Mouse (Mus musculus) E14TG2a.4 (cell line): ENCODE measurements around the gene Tiam1.

Experiments used
- H3K27me3 ChIP-seq: 2 replicates; pipeline ENCODE4 v1.6.1; 2014; ENCODE audit warnings: low read length, control low read depth; ENCODE audit not compliant: insufficient read depth
- H3K36me3 ChIP-seq: 2 replicates; pipeline ENCODE4 v1.6.1; 2014; ENCODE audit warnings: low read length, control low read depth; ENCODE audit not compliant: insufficient read depth
- H3K4me1 ChIP-seq: replicated peaks from 2 replicates; pipeline ENCODE4 v1.6.1; 2014; ENCODE audit warnings: low read depth, low read length, control low read depth
- H3K4me3 ChIP-seq: replicated peaks from 2 replicates; pipeline ENCODE4 v1.5.1; 2014; ENCODE audit warnings: mild to moderate bottlenecking, low read length
- H3K9me3 ChIP-seq: 2 replicates; pipeline ENCODE4 v1.6.1; 2014; ENCODE audit warnings: low read length, control low read depth
- CTCF ChIP-seq: conservative IDR thresholded peaks from 2 replicates; pipeline ENCODE4 v1.5.1; 2014; ENCODE audit warnings: low read length
- NANOG ChIP-seq: IDR thresholded peaks from 2 replicates; pipeline ENCODE4 v1.6.1; 2014; ENCODE audit warnings: borderline replicate concordance, low read length, mixed read lengths
- POU5F1 ChIP-seq: IDR thresholded peaks from 2 replicates; pipeline ENCODE4 v1.6.1; 2014; ENCODE audit warnings: low read length, borderline replicate concordance

Gene Tiam1

DNA sequence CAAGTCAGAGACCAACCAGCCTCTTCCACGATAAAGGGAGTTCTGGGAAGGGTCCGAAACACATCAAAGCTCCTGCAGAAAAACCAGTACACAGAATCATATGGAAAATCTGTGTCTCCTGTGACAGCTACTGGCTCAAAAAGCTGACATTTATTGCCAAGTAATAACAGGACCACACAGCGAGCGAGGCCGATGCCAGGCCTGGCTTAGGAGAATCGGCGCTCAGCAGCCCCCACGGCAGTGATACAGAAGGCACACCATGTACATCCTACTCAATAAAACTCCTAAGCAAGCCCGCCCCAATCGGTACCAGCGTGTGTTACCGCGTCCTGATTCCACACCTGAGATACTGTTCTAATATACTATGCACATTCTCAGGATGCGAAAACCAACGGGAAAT, 226.2 kb downstream of the Tiam1 start:
- Histone ChIP-seq H3K36me3 (no peaks in the 10 kb centered on the region), H3K4me3 (peak overlapping the region; percentile 10; the same call in 1 of the 2 replicates), H3K9me3 (no peaks in the 10 kb centered on the region), H3K4me1 (peaks cover 63% of the 10 kb centered on the region), H3K27me3 (peaks cover 31% of the 10 kb centered on the region)
- TF ChIP-seq POU5F1 (no peak), CTCF (no peak), NANOG (no peak)

DNA sequence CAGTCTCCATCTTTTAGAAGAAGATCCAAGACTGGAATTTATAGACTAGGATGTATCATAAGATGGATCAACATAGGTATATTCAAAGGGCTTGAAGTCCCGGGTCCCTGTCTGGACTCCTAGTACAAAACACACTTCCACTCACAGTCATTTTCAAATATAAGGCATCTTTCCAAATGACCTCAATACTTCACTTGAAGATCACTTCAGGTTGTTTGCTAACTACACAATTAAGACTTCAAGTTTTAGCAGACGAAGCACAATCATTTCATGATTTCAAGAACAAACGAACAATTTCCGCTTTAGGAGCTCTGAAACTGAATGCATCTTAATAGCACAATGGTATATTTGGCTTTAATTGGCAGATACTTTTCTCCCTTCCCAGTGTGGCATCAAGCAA, 228.6 kb downstream of the Tiam1 start:
- no peak overlapping the region for H3K4me3 ChIP-seq
- H3K27me3 ChIP-seq, result peaks cover 13% of the 10 kb centered on the region
- TF ChIP-seq CTCF (no peak), POU5F1 (no peak), NANOG (no peak)
- no peaks in the 10 kb centered on the region for H3K36me3 ChIP-seq
- H3K4me1 ChIP-seq, result peaks cover 45% of the 10 kb centered on the region
- no peaks in the 10 kb centered on the region for H3K9me3 ChIP-seq

DNA sequence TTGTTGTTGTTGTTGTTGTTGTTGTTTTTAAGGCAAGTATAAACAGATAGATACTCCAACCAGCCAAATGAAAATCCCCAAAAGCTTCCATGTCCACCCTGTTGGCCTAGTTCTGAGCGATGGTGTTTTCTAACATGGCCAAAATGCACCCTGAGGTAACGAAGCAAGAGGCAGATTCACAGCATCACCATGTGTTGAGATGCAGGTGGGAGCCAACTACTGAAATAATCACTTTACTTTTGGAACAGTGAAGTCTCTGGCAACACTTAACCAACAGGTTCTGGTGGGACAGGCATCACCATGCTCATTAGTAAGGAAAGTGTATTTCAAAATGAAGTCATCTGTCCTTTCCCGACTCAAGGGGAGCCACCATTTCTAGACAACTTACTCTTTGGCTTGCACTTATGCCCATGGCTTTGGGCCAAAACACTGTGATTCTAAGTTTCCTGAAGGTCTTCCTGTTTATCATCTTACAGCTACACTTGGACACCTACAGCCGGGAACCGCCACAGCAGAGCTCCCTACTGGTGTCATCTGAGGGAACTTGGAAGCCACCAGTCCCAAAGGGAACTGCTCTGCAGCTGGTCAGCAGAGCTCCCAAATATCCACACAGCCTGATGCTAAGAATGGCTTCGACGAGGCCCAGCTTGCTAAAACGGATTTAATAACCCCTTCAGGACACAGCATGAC, 230.7 kb downstream of the Tiam1 start:
- Histone ChIP-seq H3K4me1 (peaks cover 35% of the 10 kb centered on the region), H3K36me3 (no peaks in the 10 kb centered on the region), H3K9me3 (no peaks in the 10 kb centered on the region), H3K27me3 (no peaks in the 10 kb centered on the region), H3K4me3 (no peak overlapping the region)
- TF ChIP-seq CTCF (no peak), POU5F1 (no peak), NANOG (no peak)

DNA sequence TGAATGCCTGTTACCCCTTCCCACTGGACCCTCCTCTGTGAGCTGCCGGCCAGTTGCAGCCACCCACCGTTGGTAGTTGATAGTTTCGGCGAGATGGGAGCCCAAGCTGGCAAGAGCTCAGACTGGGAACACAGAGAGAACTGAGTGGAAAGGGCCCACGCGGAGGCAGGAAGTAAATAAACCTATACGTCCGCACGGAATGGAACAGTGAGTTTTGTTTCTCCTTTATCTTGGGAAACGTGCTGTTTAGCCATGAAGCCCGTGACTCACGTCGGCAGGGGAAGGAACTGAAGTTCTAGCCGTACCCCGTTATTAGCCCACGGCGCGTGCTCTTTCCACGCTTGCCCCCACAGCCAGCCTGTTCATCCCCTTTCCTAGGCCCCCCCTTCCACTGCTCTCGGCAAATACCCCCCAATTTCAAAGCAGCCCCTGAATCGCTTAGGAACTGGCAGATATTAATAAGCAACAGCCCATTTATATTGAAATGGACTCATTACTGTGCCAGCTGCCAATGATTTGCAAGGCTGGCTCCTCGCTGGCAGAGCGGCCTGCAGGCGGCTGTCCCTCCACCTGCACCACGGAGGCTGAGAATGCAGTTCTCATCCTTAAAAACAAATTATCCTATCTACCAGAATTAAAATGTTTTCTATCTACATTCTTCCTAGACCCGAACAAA, 234.0 kb downstream of the Tiam1 start:
- TF ChIP-seq NANOG, result no peak
- no peak for TF ChIP-seq CTCF
- TF ChIP-seq POU5F1, result no peak
- Histone ChIP-seq H3K4me3 (no peak overlapping the region), H3K36me3 (no peaks in the 10 kb centered on the region), H3K9me3 (no peaks in the 10 kb centered on the region), H3K4me1 (peaks cover 24% of the 10 kb centered on the region), H3K27me3 (no peaks in the 10 kb centered on the region)

DNA sequence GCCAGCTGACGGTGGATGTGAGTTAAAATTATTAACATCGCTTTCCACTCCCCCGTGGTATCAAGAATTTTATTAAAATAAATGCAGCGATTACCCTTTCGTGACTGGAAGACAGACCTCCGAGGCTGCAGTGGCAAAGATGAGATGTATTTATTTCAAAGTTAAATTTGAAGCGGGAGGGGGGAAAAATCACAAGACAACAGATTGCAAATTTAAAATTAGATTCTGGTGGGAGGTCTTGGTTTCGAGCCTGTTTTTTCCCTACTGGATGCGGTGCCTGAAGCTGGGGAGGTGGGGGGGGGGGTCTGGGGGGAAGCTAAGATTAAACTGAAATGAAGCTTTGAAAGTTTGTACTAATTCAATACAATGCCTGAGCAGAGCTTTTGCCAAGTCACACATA, 235.9 kb downstream of the Tiam1 start:
- TF ChIP-seq CTCF (no peak), NANOG (no peak), POU5F1 (no peak)
- H3K9me3 ChIP-seq, result no peaks in the 10 kb centered on the region
- peaks cover 29% of the 10 kb centered on the region for H3K4me1 ChIP-seq
- no peak overlapping the region for H3K4me3 ChIP-seq
- H3K27me3 ChIP-seq, result no peaks in the 10 kb centered on the region
- H3K36me3 ChIP-seq, result no peaks in the 10 kb centered on the region

DNA sequence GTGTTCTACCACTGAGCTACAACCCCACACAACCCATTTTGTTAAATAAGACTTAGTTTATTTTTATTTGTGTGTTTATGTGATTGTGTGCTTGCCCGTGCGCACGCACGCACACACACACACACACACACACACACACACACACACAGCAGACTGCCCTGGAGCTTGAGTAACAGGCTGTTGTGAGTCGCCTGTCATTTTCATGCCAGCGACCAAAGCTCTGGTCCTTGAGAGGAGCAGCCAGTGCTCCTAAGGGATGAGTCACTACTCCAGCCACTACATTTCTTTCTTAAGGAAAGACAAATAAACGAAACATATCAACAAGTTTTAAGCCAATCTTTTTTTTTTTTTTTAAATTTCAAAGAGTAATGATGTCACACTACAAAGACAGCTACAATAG, 236.7 kb downstream of the Tiam1 start:
- H3K36me3 ChIP-seq, result no peaks in the 10 kb centered on the region

DNA sequence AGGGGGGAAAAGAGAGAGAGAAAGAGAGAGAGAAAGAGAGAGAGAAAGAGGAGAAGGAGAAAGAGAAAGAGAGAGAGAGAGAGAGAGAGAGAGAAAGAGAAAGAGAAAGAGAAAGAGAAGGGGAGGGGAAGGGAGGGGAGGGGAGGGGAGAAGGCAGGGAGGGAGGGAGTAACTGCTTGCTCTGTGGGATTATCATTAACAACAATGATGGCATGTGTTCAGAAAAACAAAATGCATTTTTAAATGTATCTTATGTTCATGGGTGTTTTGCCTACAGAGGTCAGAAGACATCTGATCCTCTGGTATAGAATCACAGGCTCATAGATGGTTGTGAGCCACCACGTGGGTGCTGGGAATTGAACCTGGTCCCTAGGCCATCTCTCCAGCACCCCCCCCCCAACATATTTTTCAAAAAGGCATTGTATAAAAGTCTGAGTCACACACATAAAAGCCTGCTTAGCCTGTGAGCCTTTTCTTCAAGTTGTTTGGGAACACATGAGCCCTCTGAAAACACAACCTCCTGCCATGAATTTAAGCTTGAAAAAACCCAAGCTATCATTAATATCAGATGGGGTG, 237.8 kb downstream of the Tiam1 start:
- no peaks in the 10 kb centered on the region for H3K9me3 ChIP-seq
- H3K4me3 ChIP-seq, result no peak overlapping the region
- H3K27me3 ChIP-seq, result no peaks in the 10 kb centered on the region
- no peaks in the 10 kb centered on the region for H3K36me3 ChIP-seq
- no peak for TF ChIP-seq NANOG
- peaks cover 31% of the 10 kb centered on the region for H3K4me1 ChIP-seq

More for the DNA sequence above, 236.7 kb downstream of the Tiam1 start:
- Histone ChIP-seq H3K4me1 (peaks cover 31% of the 10 kb centered on the region), H3K4me3 (no peak overlapping the region), H3K9me3 (no peaks in the 10 kb centered on the region), H3K27me3 (no peaks in the 10 kb centered on the region)
- TF ChIP-seq CTCF (no peak), POU5F1 (no peak), NANOG (no peak)

DNA sequence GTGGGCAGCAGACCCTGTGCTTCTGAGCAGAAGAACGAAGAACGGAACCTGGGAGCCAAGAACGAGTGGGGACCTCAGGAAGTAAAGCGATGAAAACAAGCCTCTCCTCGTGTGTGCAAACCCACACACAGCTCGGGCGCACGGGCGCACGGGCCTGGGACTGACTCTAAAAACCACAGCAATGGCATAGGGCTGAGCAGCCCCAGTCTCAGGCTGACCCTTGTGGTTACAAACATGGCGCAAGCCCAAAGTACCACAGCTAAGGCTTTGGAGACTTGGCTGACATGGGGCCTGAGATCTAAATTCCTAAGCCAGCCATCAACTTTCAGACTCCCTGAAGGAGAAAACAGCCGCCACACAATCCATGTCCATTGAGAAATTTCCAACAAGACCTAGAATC, 239.4 kb downstream of the Tiam1 start:
- H3K9me3 ChIP-seq, result no peaks in the 10 kb centered on the region
- peaks cover 21% of the 10 kb centered on the region for H3K4me1 ChIP-seq
- H3K36me3 ChIP-seq, result no peaks in the 10 kb centered on the region
- TF ChIP-seq CTCF (no peak), POU5F1 (no peak), NANOG (no peak)
- peaks cover 9% of the 10 kb centered on the region for H3K27me3 ChIP-seq
- H3K4me3 ChIP-seq, result peak overlapping the region; percentile 49

DNA sequence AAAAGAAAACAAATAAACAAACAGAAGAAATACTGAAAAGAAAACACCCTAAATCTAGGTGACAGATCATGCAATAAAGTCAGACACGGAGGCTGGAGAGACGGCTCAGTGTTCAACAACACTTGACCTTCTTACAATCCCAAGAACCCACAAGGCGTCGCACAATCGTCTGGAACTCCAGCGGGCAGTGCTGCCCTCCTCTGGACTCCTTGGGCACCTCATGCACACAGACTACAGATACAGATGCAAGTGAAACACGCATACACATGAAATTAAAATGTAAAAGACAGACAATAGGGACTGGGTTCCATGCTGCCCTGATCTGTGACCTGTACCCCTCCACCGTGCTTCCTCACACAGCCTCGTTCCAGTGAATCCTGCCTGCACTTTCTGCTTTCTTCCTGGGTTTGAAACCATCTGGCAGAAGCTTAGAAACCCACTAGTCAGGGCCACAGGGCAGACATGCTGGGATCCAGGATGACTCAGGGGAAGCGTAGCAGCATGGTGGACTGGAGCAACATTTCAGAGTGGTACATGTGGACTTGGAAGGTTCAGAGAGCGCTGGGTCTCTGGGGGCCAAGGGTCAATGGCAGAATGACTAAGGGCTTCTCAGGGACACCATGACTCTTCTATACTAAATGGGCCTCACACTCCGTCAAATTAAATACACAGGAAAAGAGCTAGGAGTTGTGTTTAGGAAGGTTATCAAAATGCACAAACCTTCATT, 240.8 kb downstream of the Tiam1 start:
- no peak overlapping the region for H3K4me3 ChIP-seq
- no peaks in the 10 kb centered on the region for H3K9me3 ChIP-seq
- H3K4me1 ChIP-seq, result peaks cover 31% of the 10 kb centered on the region
- no peaks in the 10 kb centered on the region for H3K36me3 ChIP-seq
- peaks cover 22% of the 10 kb centered on the region for H3K27me3 ChIP-seq
- no peak for TF ChIP-seq NANOG
- peak; percentile 36 for TF ChIP-seq CTCF
- no peak for TF ChIP-seq POU5F1
